Mouse (Mus musculus) liver, embryonic 15.5 days (tissue): ENCODE results near the gene Spint5. TPM values are rescaled to one million over a fixed set of nuclear protein-coding genes. Genes with fewer than 3 reads are reported as not detected.

Source experiments
- ATAC-seq: fragments of 200-750 bp; cut with Nextera tagmentation; 2 replicates; pipeline ENCODE4 v1.8.0; 2017; ENCODE audit warnings: moderate number of reproducible peaks, mild to moderate bottlenecking, moderate library complexity; ENCODE audit not compliant: insufficient read depth
- H3K27ac ChIP-seq: fragments of 300-500 bp; sonication (generic); replicated peaks from 2 replicates; pipeline ENCODE4 v1.5.1; 2015; ENCODE audit warnings: mild to moderate bottlenecking, inconsistent platforms
- H3K27me3 ChIP-seq: fragments of 300-500 bp; sonication (generic); 2 replicates; pipeline ENCODE4 v1.6.1; 2015; ENCODE audit warnings: mild to moderate bottlenecking, inconsistent platforms
- H3K36me3 ChIP-seq: fragments of 300-500 bp; sonication (generic); replicated peaks from 2 replicates; pipeline ENCODE4 v1.6.1; 2015; ENCODE audit warnings: moderate library complexity, mild to moderate bottlenecking, inconsistent platforms
- H3K4me1 ChIP-seq: fragments of 300-500 bp; sonication (generic); replicated peaks from 2 replicates; pipeline ENCODE4 v1.6.1; 2015; ENCODE audit warnings: inconsistent platforms
- H3K4me2 ChIP-seq: fragments of 300-500 bp; sonication (generic); 2 replicates; pipeline ENCODE4 v1.6.1; 2015; ENCODE audit warnings: moderate library complexity, mild to moderate bottlenecking, inconsistent platforms
- H3K4me3 ChIP-seq: fragments of 300-500 bp; sonication (generic); replicated peaks from 2 replicates; pipeline ENCODE4 v1.5.1; 2015; ENCODE audit warnings: mild to moderate bottlenecking, inconsistent platforms
- H3K9ac ChIP-seq: fragments of 300-500 bp; sonication (generic); 2 replicates; pipeline ENCODE4 v1.6.1; 2015; ENCODE audit warnings: moderate library complexity, mild to moderate bottlenecking, inconsistent platforms
- H3K9me3 ChIP-seq: fragments of 300-500 bp; sonication (generic); replicated peaks from 2 replicates; pipeline ENCODE4 v1.6.1; 2016; ENCODE audit warnings: inconsistent platforms
- WGBS: fragments of 180-500 bp; shearing (Covaris S2); methylation state at CpG from one replicate; pipeline ENCODE4 v1.1.7; 2015; ENCODE audit warnings: mixed read lengths; ENCODE audit not compliant: insufficient replicate concordance; 5-methylcytosine and 5-hydroxymethylcytosine counted together
- polyA plus RNA-seq: library from polyadenylated mRNA; unstranded; fragments of >200 nt; fragmentation: Nextera tagmentation; extraction: Ambion mirVana; gene quantifications from 2 replicates; pipeline ENCODE4 v1.2.1, GENCODE M21; 2015

Spint5 gene
- not detected in 2 replicates for polyA plus RNA-seq

DNA sequence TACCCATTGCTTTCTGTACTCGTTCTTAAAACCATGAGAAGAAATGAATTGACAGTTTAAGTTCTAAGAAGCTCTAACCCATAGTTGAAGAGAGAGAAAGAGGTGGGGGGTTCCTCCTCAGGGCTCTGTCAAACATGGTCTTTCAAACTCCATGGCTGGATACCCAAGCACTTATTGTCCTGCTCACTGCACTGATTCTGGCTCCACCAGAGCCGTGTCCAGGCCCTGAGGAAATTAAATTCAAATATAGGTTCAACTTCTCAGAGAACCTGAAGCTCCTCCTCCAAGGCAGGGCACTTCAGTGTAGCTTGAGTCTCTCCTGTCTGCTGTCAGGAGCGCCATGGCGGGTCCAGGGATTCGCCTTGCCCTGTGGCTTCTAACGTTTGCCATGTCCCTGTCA lies at the start of gene Spint5:
Spint5 (plus strand) TSS at position 301 of the 400 bp plus-strand sequence.
- no peaks in the 10 kb centered on the region for H3K4me1 ChIP-seq
- no peak within 1 kb of the TSS for H3K4me2 ChIP-seq
- no peaks in the 10 kb centered on the region; the same call in 1 of the 2 replicates for H3K27me3 ChIP-seq
- H3K9ac ChIP-seq, result no peak within 1 kb of the TSS
- 51% methylated on average over 6 of the region's 6 CpGs for whole genome bisulfite sequencing
- H3K27ac ChIP-seq, result no peak within 1 kb of the TSS
- H3K9me3 ChIP-seq, result no peaks in the 10 kb centered on the region
- H3K36me3 ChIP-seq, result no peaks in the 10 kb centered on the region
- H3K4me3 ChIP-seq, result no peak within 1 kb of the TSS
- no peak for ATAC-seq

DNA sequence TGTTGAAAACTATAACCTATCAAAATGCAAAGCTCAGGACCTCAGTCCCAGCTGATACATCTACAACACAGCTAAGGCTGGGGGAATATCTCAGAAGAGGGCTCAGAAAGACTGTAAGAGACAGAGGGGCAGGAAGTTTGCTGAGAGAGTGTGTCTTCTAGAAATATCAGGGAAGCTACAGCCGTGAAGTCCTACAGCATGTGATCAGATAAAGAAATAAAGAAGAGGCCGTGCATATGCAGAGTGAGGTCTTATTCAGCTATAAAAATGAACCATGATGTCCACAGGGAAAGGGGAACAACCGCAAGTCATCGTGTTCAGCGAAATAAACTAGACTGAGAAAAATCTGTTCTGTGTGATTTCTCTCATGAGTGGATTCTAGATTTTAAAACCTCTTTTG lies 44.8 kb upstream of the Spint5 start:
- no peaks in the 10 kb centered on the region for H3K36me3 ChIP-seq
- no peak overlapping the region for H3K27ac ChIP-seq
- H3K4me3 ChIP-seq, result no peak overlapping the region
- no peak for ATAC-seq
- H3K4me2 ChIP-seq, result no peak overlapping the region
- H3K9ac ChIP-seq, result no peak overlapping the region
- no peaks in the 10 kb centered on the region for H3K27me3 ChIP-seq
- H3K4me1 ChIP-seq, result no peaks in the 10 kb centered on the region
- WGBS, result 55% methylated on average over 5 of the region's 5 CpGs
- H3K9me3 ChIP-seq, result no peaks in the 10 kb centered on the region

DNA sequence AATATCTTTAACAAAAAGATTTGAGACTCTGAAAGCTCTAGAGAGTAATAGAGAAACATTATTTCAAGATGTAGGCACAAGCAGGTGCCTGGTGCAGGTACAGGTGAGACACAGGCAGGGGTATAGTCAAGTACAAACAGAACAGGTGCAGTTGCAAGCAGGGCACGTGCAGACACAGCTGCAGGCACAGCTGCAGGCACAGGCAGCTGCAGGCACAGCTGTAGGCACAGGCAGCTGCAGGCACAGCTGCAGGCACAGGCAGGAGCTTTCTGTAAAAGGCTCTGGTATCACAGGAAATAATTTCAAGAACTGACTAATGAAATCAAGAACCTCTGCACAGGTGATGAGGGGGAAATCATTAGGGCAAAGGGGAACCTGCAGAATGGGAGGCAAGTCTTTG lies 44.2 kb upstream of the Spint5 start:
- no peaks in the 10 kb centered on the region for H3K36me3 ChIP-seq
- H3K27ac ChIP-seq, result no peak overlapping the region
- WGBS, result 18% methylated on average over 1 of the region's 1 CpGs
- no peaks in the 10 kb centered on the region for H3K27me3 ChIP-seq
- no peak for ATAC-seq
- no peaks in the 10 kb centered on the region for H3K4me1 ChIP-seq
- H3K9ac ChIP-seq, result no peak overlapping the region
- H3K4me3 ChIP-seq, result no peak overlapping the region
- no peaks in the 10 kb centered on the region for H3K9me3 ChIP-seq
- no peak overlapping the region for H3K4me2 ChIP-seq

DNA sequence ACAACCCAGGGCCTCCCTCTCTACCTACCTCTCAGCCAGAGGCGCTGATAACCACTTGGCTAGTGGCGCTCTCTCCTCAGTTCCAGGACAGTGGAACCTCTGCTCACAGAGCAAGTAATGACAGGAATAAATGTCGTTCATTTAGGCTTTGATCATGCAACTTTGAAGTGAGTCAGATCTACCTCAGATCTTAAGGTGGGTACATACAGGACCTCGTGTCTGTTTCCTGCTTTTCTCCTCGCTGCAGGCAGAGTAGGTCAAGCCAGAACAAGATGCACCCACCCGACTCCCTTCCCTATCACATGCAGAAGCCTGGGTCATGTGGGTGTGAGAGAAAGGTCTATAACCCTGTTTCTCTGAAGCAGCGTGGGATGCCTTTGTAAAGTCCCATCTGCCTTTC lies 41.1 kb upstream of the Spint5 start, which contains the start of gene Wfdc11:
Wfdc11 (minus strand) TSS at position 101 of the 400 bp plus-strand sequence.
- no peaks in the 10 kb centered on the region for H3K9me3 ChIP-seq
- H3K27me3 ChIP-seq, result no peaks in the 10 kb centered on the region
- H3K9ac ChIP-seq, result no peak within 1 kb of the TSS
- WGBS, result 57% methylated on average over 7 of the region's 7 CpGs
- no peak for ATAC-seq
- H3K4me1 ChIP-seq, result peaks cover 5% of the 10 kb centered on the region; the same call in 1 of the 2 replicates
- no peak within 1 kb of the TSS for H3K4me3 ChIP-seq
- no peaks in the 10 kb centered on the region for H3K36me3 ChIP-seq
- no peak within 1 kb of the TSS for H3K4me2 ChIP-seq
- H3K27ac ChIP-seq, result no peak within 1 kb of the TSS

DNA sequence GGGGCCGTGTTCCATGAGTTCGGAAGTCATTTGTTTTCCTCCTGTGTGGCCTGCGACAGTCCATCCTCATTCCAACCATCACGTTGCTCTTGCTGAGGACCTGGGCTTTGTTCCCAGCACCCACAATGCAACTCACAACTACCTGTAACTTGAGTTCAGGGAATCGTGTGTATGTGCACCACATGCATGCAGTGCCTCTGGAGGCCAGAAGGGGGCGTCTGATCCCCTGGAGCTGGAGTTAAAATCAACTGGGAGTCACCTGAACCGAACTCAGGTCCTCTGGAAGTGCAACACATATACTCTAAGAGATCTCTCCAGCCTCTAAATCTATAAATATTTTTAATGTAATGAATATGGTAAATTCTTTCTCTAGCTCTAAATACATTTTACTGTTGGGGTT lies 39.0 kb upstream of the Spint5 start:
- ATAC-seq, result no peak
- Histone ChIP-seq H3K4me2 (no peak overlapping the region), H3K9me3 (no peaks in the 10 kb centered on the region), H3K27me3 (no peaks in the 10 kb centered on the region), H3K4me1 (peaks cover 9% of the 10 kb centered on the region), H3K36me3 (no peaks in the 10 kb centered on the region), H3K27ac (no peak overlapping the region), H3K4me3 (no peak overlapping the region), H3K9ac (no peak overlapping the region)
- 67% methylated on average over 7 of the region's 7 CpGs for WGBS

DNA sequence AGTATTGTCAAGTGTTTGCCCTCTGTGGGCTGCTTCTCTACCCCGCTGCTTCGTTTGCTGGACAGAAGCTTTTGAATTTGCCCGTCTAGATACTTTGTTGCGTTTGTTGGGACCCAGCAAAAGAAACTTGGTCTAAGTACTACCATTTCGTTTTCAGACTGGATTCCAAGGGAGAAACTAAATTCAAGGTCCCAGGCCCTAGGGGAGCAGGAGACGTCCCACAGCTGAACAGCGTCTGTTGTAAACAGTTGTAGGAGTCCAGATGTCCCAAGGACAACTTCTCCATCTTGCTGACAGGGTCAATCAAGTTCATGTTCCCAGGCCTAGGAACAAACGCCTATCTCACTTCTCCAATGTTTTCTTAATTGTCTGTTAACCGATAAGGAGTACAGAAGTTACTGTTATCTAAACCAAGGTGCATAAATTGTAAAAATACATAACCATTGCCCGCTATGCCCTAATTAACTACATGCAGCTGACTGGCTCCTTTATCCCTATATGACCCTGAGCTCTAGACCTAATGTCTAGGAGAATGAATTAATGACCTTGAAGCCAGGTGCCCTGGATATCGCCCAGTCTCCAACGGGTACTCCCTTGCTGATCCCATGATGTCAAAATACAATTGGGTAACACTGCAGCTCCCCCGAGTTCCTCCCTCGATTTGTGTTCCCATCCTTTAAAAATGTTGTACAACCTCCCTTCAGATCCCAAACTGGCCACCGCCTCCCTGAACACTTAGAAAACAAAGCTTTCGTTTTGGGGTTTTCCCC lies 38.0 kb upstream of the Spint5 start:
- Histone ChIP-seq H3K4me1 (peaks cover 9% of the 10 kb centered on the region), H3K9ac (no peak overlapping the region), H3K27ac (no peak overlapping the region), H3K4me3 (no peak overlapping the region), H3K4me2 (no peak overlapping the region), H3K9me3 (no peaks in the 10 kb centered on the region), H3K36me3 (no peaks in the 10 kb centered on the region), H3K27me3 (no peaks in the 10 kb centered on the region)
- 64% methylated on average over 16 of the region's 16 CpGs for WGBS
- no peak for ATAC-seq

DNA sequence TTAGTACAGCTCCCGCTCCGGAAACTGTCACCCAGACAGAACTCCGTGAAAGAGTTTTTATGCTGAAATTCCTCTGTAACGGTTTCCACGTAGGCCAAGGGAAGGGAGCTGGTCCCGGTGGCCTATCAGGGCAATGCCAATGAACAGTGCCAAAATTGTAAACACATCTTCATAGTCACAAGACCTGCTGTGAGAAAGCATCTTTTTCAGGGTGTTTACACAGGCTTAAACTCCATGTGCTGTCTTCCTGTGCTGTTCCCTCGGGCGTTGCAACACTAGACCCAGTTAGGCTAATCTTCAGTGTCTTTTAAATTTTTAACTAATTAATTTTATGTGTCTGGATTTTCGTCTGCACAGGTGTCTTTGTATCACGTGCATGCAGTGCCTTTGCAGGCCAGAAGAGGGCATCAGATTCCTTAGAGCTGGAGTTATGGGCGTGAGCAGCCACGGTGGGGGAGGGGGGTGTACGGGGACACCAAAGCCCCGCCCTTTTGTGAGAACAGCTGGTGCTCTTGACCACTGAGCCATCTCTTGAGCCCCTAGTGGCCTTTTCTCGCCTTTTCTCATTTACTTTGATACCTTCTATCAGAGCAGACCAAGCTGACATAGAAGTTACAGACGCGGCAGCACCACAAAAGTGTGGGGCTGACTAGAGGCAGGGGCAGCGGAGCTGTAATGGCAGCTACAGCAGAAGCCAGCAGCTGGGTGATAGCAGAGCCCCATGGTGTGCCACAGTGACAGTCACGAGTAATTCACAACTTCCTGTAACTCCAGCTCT lies 36.1 kb upstream of the Spint5 start:
- peak overlapping the region; percentile 47 for H3K4me2 ChIP-seq
- no peak overlapping the region; the same call in 1 of the 2 replicates for H3K27ac ChIP-seq
- 0 out of 2 replicates have a peak overlapping the region, but pooled peaks have one; percentile 12 for H3K4me3 ChIP-seq
- H3K9ac ChIP-seq, result no peak overlapping the region
- no peaks in the 10 kb centered on the region for H3K27me3 ChIP-seq
- peaks cover 9% of the 10 kb centered on the region for H3K4me1 ChIP-seq
- no peaks in the 10 kb centered on the region for H3K36me3 ChIP-seq
- no peaks in the 10 kb centered on the region for H3K9me3 ChIP-seq
- 17% methylated on average over 19 of the region's 19 CpGs for WGBS
- 0 out of 2 replicates have a peak, but pooled peaks have one; percentile 28 for ATAC-seq

DNA sequence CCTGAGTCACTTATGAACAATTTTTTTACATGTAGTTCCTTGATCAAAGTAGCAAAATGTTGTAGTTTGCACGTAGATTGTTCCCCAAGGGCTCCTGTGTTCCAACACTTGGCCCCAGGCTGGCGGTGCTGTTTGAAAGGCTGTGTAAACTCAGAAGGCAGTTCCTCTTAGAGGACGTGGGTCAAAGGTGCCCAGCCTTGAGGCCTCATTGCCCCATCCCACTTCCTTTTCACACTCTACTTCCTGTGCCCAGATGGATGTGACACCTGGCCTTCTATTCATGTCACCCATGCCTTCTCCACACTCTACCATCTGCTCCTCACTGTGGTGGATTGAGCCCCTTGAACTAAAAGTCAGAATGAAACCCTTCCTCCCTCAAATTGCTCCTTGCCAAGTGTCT lies 35.2 kb upstream of the Spint5 start:
- WGBS, result 9% methylated on average over 3 of the region's 3 CpGs
- no peaks in the 10 kb centered on the region for H3K36me3 ChIP-seq
- H3K4me2 ChIP-seq, result no peak overlapping the region
- no peaks in the 10 kb centered on the region for H3K9me3 ChIP-seq
- peaks cover 9% of the 10 kb centered on the region for H3K4me1 ChIP-seq
- H3K27me3 ChIP-seq, result no peaks in the 10 kb centered on the region
- ATAC-seq, result peak; percentile 54; the same call in 1 of the 2 replicates
- H3K27ac ChIP-seq, result no peak overlapping the region
- no peak overlapping the region for H3K4me3 ChIP-seq
- no peak overlapping the region for H3K9ac ChIP-seq

DNA sequence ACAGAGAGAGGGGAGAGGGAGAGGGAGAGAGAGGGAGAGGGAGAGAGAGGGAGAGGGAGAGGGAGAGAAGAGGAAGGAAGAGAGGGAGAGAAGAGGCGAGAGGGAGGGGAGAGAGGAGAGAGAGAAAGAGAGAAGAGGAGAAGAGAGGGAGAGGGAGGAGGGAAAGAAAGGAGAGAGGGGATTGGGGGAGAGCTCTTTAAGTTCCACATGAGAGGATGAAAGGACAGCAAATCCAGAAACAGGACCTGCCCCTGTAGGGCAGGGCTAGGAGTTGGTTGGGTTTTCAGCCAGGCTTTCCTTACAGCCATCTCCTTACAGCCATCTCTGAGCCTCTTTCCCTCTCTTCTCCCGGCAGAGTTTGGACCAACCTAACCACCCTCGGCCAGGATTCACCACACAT lies 30.3 kb upstream of the Spint5 start, which contains the start of gene Wfdc13:
Wfdc13 (plus strand) TSS at position 301 of the 400 bp plus-strand sequence.
- Histone ChIP-seq H3K27me3 (0 out of 2 replicates have a peak, but pooled peaks cover 5% of the 10 kb centered on the region), H3K27ac (no peak within 1 kb of the TSS), H3K4me2 (no peak within 1 kb of the TSS), H3K4me3 (no peak within 1 kb of the TSS), H3K9ac (no peak within 1 kb of the TSS), H3K9me3 (no peaks in the 10 kb centered on the region), H3K4me1 (no peaks in the 10 kb centered on the region; the same call in 1 of the 2 replicates), H3K36me3 (no peaks in the 10 kb centered on the region)
- ATAC-seq, result no peak
- whole genome bisulfite sequencing, result 38% methylated on average over 3 of the region's 3 CpGs

DNA sequence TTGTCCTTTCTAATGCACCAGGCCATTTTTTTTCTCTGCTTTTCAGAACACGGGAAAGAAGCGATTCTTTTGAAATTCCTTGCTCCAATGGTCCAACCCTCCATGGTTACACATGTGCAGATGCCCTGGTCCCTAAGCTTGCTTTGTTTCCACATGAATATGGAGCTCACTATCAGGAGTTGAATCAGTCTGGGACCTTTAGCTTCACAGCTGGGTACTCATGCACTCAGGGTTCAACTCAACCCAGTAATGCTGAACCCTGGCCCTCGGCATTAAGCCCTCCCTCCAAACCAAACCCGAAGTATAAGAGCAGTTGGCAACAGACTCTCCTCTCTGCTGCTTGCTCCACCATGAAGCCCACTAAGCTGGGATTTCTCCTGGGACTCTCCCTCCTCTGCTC lies 16.9 kb upstream of the Spint5 start, which contains the start of gene Spint4:
Spint4 (plus strand) TSS at position 301 of the 400 bp plus-strand sequence.
- Histone ChIP-seq H3K4me2 (no peak within 1 kb of the TSS), H3K9ac (no peak within 1 kb of the TSS), H3K4me1 (no peaks in the 10 kb centered on the region), H3K36me3 (no peaks in the 10 kb centered on the region), H3K27ac (no peak within 1 kb of the TSS), H3K9me3 (no peaks in the 10 kb centered on the region), H3K4me3 (no peak within 1 kb of the TSS), H3K27me3 (no peaks in the 10 kb centered on the region)
- ATAC-seq, result no peak
- 55% methylated on average over 4 of the region's 4 CpGs for WGBS

DNA sequence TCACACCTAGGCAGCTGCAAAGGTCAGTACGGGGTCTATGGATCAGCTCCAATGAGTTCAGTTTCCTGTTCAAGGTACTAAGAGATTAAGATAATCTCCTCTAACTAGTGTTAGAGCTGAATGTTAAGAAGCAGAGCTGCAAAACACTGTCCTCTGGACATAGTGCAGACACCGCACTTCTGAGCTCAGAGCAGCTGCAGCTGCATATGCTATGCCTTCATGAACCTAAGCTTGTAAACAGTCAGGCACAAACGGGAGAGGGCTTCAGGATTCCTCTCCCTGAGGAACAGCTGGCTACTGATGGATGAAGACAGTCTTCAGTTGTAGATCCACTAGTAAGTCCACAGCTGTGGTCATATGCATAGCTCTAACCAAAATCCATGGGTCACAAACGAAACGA lies 14.1 kb upstream of the Spint5 start:
- no peak overlapping the region for H3K9ac ChIP-seq
- H3K4me3 ChIP-seq, result no peak overlapping the region
- H3K27me3 ChIP-seq, result no peaks in the 10 kb centered on the region
- WGBS, result 56% methylated on average over 5 of the region's 5 CpGs
- H3K27ac ChIP-seq, result no peak overlapping the region
- H3K4me2 ChIP-seq, result no peak overlapping the region
- H3K4me1 ChIP-seq, result no peaks in the 10 kb centered on the region
- ATAC-seq, result no peak
- no peaks in the 10 kb centered on the region for H3K36me3 ChIP-seq
- H3K9me3 ChIP-seq, result no peaks in the 10 kb centered on the region
